Mouse (Mus musculus) effector memory CD4-positive, alpha-beta T cell, adult 7 months (primary cell): ENCODE measurements around the gene Suclg1. TPM values are rescaled to one million over a fixed set of nuclear protein-coding genes. Genes with fewer than 3 reads are reported as not detected.

Source experiments
- polyA plus RNA-seq: library from polyadenylated mRNA; unstranded; fragments of 100-300 nt; shearing (Covaris generic); gene quantifications from one replicate; pipeline ENCODE4 v1.2.1, GENCODE M21; 2017

Suclg1 gene
- polyA plus RNA-seq, result 65.0 TPM

DNA sequence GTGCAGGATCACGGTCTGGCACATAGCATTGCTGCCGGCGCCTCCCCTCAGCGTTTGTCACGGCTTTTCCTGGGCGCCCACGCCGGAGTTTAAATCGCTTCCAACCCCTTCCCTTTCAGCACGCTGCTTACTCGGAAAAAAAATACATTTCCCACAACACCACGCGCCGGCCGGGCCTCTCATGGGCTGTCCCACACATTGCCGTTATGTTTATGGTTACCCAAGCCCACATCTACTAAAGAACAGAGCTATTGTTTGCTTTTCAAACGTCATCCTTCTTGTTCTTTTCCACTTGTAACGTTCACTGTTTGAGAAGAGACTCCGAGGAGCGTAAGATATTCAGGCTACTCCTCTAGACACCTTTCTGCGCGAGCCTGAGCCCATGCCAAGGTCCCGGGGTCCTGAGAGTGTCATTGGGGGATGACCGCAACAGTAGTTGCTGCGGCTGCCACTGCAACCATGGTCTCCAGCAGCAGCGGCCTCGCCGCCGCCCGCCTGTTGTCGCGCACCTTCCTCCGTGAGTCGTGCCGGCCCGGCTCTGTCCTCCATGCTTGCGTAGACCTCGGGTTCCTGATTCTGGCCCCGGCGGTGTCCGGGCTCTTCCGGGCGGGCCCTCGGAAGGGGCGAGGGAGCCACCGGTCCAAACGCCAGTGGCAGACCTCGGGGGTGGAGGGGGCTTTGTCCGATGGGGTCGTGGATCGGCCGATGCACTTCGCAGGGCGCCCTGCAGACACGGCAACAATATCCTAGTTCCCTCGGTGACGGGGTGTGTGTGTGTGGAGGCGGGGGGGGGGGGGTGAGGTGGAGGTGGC lies at the start of gene Suclg1:
Gene Suclg1 (plus strand): TSS at position 146 of the 812 bp plus-strand sequence.

DNA sequence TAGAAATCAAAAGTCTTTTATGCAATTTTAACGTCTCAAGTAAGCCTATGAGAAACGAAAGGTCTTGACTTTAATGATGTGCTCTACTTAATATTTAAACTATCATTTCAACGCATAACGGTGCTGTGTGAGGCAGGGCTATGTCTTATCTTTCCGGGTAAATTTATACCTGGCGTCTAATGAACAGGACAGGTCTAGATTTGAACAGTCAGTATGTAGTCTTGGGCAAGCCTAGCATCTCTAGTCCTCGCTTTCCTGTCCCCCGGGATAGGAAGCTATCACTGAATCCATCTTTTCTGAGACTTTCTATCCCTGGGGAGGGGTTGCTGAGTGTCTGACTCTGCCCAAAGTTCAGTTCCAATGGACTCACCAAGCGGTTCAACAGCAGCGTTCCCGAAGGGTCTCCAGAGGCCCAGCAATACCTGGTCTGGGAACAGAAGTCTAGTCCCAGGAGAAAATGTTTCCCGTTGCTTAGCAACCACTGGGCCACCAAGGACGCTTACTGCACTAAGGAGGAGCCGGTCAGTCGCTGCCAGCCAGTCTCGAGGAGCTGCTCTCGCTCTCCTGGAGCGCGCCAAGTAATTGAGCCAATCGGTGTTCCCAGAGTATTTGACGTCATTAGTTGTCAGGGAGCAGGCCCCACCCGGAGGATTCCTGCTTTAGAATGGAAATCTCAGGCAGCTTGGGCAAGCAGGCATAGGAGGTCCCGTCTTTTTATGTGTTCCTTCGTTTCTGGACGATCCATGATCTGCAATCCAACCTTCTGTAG lies 26.8 kb upstream of the Suclg1 start, which contains the start of gene Dnah6:
Gene Dnah6 (minus strand): TSS at position 463 of the 769 bp plus-strand sequence.

Other genes with a start within 250 kb of the Suclg1 start
- 0.16 TPM for gene Dnah6, start 26.7 kb upstream of the Suclg1 start, polyA plus RNA-seq
- 0.43 TPM for gene 4931417E11Rik, start 221.3 kb downstream of the Suclg1 start, polyA plus RNA-seq